Mouse (Mus musculus) hindbrain, embryonic 10.5 days (tissue): ENCODE measurements around the gene Arid2. TPM values are rescaled to one million over a fixed set of nuclear protein-coding genes. Genes with fewer than 3 reads are reported as not detected.
"Not testable (repeated sequence)": the region's sequence is repeated elsewhere in the genome, so short reads cannot be mapped to it uniquely, and the experiment has no call there.

Experiments used
- DNase-seq: peaks from one replicate; pipeline ENCODE4 v3.0.0-alpha.2; 2017; ENCODE audit warnings: low spot score
- H3K27ac ChIP-seq: fragments of 300-500 bp; sonication (generic); 2 replicates; pipeline ENCODE4 v1.5.1; 2016; ENCODE audit warnings: mild to moderate bottlenecking, moderate library complexity
- H3K27me3 ChIP-seq: fragments of 300-500 bp; sonication (generic); 2 replicates; pipeline ENCODE4 v1.6.1; 2016; ENCODE audit warnings: mild to moderate bottlenecking; ENCODE audit not compliant: poor library complexity, insufficient read depth, severe bottlenecking
- H3K36me3 ChIP-seq: fragments of 300-500 bp; sonication (generic); 2 replicates; pipeline ENCODE4 v1.6.1; 2016; ENCODE audit warnings: mild to moderate bottlenecking, moderate library complexity
- H3K4me1 ChIP-seq: fragments of 300-500 bp; sonication (generic); replicated peaks from 2 replicates; pipeline ENCODE4 v1.6.1; 2016; ENCODE audit warnings: mild to moderate bottlenecking
- H3K4me3 ChIP-seq: fragments of 300-500 bp; sonication (generic); 2 replicates; pipeline ENCODE4 v1.5.1; 2016; ENCODE audit warnings: mild to moderate bottlenecking, moderate library complexity
- H3K9me3 ChIP-seq: fragments of 300-500 bp; sonication (generic); 2 replicates; pipeline ENCODE4 v1.6.1; 2016; ENCODE audit warnings: mild to moderate bottlenecking, moderate library complexity
- WGBS: fragments of 180-500 bp; shearing (Covaris S2); methylation state at CpG from one replicate; pipeline ENCODE4 v1.1.7; 2016; 5-methylcytosine and 5-hydroxymethylcytosine counted together
- polyA plus RNA-seq: library from polyadenylated mRNA; unstranded; fragments of >200 nt; fragmentation: Nextera tagmentation; extraction: Ambion mirVana; gene quantifications from 2 replicates; pipeline ENCODE4 v1.2.1, GENCODE M21; 2016

Arid2 gene
- polyA plus RNA-seq, 1 experiment from 2014 or later: 25.6 TPM

DNA sequence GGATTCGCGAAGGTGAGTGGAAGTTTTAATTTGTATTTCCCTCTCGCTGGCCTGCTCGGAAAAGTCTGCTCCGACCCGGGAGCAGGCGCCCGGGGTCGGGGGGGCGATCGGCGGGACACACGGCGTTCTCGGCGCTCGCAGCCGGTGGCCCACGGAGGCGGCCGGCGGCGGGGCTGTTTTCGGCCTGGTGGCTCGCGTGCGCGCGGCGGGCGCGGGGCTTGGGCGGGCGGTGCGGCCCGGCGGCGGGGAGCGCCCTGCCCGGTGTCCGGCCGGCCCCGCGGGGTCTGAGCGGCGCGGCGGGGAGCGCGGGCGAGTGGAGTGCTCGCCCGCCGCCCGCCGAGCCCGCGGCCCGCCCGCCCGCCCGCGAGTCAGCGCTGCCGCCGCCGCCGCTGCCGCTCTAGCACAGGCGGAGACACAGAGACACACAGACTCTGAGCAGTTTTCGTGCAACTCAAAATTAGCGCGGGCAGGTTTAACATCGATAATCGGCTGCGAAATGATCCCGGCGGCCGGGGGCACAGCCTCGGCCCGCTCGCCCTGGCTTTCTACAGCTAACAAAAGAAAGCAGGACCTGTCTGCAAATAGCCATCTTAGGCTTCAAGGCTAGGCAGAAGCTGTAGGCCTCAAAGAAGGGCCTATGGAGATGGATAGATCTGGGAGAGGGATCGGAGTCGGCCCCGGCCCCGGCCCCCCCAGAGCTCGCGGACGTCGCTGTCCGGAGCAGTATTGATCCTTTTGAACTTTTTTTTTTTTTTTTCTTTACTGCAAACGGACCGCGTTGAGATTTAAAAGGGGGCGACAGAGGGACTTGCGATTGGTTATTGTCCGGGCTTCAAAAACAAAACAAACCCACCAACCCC, 888 bp downstream of the Arid2 start:
- peak overlapping the region; percentile 100 for H3K27ac ChIP-seq
- H3K27me3 ChIP-seq: no peaks in the 10 kb centered on the region
- DNase-seq: peak; percentile 78
- peaks cover 22% of the 10 kb centered on the region for H3K36me3 ChIP-seq
- no peaks in the 10 kb centered on the region for H3K9me3 ChIP-seq
- peak overlapping the region; percentile 84 for H3K4me3 ChIP-seq
- under 1% methylated on average over 96 of the region's 97 CpGs for WGBS
- H3K4me1 ChIP-seq: peaks cover 35% of the 10 kb centered on the region

DNA sequence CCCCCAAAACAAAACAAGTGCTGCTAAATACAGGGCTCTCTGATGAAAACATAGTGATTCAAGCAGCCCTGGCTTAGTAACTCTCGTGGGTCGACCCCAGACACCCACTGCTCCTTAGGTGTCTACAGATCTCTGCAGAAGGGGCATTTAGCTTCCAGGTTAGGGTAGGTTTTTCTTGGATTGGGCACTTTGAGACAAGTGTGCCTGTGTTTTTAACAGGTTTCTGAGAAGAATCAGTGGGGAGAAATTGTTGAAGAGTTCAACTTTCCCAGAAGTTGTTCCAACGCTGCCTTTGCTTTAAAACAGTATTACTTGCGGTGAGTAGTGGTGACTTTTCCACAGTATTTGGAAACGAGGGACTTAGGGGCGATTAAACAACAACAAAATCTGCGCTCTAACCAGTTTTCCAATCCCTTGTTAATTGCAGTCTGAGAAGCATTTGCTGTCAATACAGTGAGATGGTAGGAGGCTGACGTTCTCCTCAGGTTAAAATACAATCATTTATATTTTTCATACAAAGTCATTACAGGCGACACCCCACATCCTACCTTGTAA, 1.6 kb downstream of the Arid2 start:
- Histone ChIP-seq H3K4me1 (peaks cover 28% of the 10 kb centered on the region), H3K4me3 (peak overlapping the region; percentile 84), H3K9me3 (no peaks in the 10 kb centered on the region), H3K27me3 (no peaks in the 10 kb centered on the region), H3K36me3 (peaks cover 23% of the 10 kb centered on the region), H3K27ac (peak overlapping the region; percentile 100)
- WGBS: 12% methylated on average over 9 of the region's 9 CpGs
- no peak for DNase-seq

DNA sequence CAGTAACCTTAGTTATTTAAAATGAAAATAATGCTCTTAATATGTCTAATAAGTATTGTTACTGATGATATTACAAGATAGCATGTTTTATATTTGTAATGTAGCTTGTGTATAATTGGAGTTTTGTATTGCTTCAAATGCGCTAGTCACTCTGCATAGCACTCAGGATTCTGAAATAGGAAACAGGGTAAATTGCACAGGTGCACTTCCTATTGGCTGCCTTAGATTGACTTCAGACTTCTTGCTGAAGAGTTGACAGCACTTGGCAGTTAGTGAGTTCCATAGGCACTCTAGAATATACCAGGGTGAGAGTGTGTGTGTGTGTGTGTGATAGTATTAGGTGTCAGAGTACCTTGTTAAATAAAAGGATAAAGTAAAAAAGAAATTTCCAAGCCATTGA, 2.7 kb downstream of the Arid2 start:
- Histone ChIP-seq H3K4me3 (peak overlapping the region; percentile 84; the same call in 1 of the 2 replicates), H3K4me1 (peaks cover 26% of the 10 kb centered on the region)

DNA sequence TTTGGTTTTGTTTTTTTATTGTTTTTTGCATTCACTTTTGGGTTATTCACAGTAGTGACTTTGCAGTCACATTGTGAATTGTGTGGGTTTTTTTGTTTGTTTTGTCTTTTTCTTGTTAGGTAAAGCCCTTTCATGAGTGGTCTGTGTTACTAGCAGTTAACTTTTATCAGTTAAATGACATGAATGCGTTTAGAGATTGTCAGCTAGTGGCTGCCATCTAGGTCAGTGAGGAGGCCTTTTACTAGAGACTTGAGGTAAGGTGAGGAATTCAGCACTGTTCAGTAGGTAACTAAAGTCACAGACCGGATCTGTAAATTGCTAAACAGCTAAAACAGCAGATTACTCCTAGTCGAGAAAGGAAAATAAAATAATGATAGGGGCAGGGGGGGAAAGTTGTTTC, 6.1 kb downstream of the Arid2 start:
- no peak for DNase-seq
- WGBS: 83% methylated on average over 3 of the region's 3 CpGs
- Histone ChIP-seq H3K4me3 (no peak overlapping the region), H3K4me1 (peaks cover 26% of the 10 kb centered on the region), H3K27me3 (no peaks in the 10 kb centered on the region), H3K9me3 (no peaks in the 10 kb centered on the region), H3K36me3 (peaks cover 46% of the 10 kb centered on the region), H3K27ac (no peak overlapping the region)

More for the DNA sequence above, 2.7 kb downstream of the Arid2 start:
- no peak for DNase-seq
- Histone ChIP-seq H3K27me3 (no peaks in the 10 kb centered on the region), H3K36me3 (peaks cover 32% of the 10 kb centered on the region), H3K9me3 (no peaks in the 10 kb centered on the region), H3K27ac (no peak overlapping the region)
- WGBS: 82% methylated on average over 1 of the region's 1 CpGs

DNA sequence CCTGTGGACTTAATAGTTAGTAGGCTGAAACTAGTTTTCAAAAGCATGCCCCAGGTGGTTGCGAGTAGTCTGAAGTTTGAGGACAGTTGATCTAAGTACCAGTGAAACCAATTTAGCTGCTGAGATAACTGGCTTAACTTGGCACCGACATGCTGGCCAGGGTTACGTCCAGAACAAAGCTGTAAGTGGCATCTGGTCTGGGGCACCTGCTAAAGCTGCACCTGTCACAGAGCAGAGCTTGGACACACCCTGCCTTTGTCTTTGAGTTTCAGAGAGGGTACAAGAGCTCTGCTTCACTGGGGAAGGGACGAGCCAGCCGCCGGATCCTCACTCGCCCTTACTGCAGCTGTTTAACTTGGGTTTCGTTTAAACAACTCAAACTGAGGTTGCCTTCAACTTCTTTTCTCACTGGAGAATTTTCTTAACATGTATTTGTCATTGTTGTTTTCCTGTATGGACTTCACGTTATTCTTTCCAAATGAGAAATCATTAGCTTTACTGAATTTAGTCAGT, 9.8 kb downstream of the Arid2 start:
- no peak for DNase-seq
- H3K4me1 ChIP-seq: 0 out of 2 replicates have a peak, but pooled peaks cover 4% of the 10 kb centered on the region
- H3K4me3 ChIP-seq: no peak overlapping the region
- 90% methylated on average over 9 of the region's 9 CpGs for WGBS
- no peak overlapping the region for H3K27ac ChIP-seq
- H3K36me3 ChIP-seq: peaks cover 53% of the 10 kb centered on the region
- H3K9me3 ChIP-seq: no peaks in the 10 kb centered on the region
- H3K27me3 ChIP-seq: no peaks in the 10 kb centered on the region

DNA sequence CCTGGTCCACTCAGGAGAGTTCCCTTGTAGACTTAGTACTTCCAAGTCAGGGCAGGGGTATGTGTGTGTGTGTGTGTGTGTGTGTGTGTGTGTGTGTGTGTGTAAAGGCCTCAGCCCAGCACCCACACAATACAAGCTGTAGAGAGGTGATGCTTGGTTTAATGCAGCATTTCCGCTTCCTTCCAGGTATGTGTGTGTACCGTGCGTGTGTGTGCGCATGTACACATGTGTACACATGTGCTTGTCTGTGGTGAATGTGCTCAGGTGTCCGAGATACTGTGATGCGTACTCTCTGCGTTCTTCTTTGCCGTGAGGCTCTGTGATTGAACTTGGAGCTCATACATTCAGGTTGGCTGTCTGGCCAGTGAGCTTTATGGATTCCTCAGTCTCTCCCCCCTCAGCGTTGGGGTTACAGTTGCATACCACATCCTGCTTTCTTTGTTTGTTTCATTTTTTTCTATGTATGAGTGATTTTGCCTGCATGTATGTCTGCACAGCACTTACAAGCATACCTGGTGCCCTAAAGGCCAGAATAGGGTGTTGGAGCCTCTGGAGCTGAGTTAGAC, 10.4 kb downstream of the Arid2 start:
- Histone ChIP-seq H3K4me1 (no peaks in the 10 kb centered on the region), H3K4me3 (no peak overlapping the region), H3K27ac (no peak overlapping the region), H3K9me3 (no peaks in the 10 kb centered on the region), H3K36me3 (peaks cover 53% of the 10 kb centered on the region), H3K27me3 (no peaks in the 10 kb centered on the region)
- no peak for DNase-seq
- 95% methylated on average over 9 of the region's 9 CpGs for whole genome bisulfite sequencing

DNA sequence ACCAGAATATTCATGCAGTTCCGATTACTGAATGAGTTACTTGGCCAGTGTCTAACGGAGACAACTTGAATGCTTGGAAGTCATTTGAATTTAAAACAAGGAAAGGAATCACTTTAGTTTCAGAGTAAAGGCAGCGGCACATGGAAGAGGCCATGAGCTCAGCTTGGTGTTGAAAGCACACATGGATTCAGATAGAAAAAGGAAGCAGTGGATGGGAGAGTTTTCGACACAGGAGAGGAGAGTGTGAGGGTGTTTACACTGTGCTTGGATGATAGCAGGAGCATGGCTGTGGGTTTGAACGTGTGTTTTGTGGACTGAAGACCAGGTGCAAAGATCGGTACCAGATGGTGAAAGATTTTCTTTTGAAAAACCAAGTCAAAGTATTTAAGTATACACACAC, 22.0 kb downstream of the Arid2 start:
- Histone ChIP-seq H3K9me3 (no peaks in the 10 kb centered on the region), H3K27me3 (no peaks in the 10 kb centered on the region), H3K4me1 (0 out of 2 replicates have a peak, but pooled peaks cover 4% of the 10 kb centered on the region), H3K4me3 (no peak overlapping the region), H3K27ac (no peak overlapping the region), H3K36me3 (peaks cover 54% of the 10 kb centered on the region)
- DNase-seq: no peak
- WGBS: 87% methylated on average over 6 of the region's 6 CpGs

DNA sequence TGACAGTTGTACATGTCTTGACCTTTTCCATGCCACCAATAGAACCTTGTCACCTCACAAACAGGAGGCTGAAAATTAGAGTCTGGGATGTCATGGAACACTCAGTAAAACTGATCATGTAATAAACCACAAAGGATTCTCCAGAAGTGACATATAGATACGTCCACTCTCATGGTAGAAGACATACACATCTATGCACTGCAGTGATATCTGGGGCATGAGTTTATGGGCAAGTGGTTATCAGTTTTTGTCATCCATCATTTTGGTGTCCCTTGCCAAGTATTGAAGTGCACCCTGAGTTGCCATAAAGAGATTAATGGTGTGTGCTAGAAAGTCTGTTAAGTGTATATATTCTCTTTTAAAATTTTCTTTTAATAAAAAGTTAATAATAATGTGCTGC, 25.6 kb downstream of the Arid2 start:
- Histone ChIP-seq H3K4me1 (0 out of 2 replicates have a peak, but pooled peaks cover 4% of the 10 kb centered on the region), H3K27me3 (no peaks in the 10 kb centered on the region), H3K4me3 (no peak overlapping the region), H3K36me3 (peaks cover 49% of the 10 kb centered on the region), H3K9me3 (no peaks in the 10 kb centered on the region), H3K27ac (no peak overlapping the region)
- 96% methylated on average over 1 of the region's 1 CpGs for WGBS
- DNase-seq: no peak

DNA sequence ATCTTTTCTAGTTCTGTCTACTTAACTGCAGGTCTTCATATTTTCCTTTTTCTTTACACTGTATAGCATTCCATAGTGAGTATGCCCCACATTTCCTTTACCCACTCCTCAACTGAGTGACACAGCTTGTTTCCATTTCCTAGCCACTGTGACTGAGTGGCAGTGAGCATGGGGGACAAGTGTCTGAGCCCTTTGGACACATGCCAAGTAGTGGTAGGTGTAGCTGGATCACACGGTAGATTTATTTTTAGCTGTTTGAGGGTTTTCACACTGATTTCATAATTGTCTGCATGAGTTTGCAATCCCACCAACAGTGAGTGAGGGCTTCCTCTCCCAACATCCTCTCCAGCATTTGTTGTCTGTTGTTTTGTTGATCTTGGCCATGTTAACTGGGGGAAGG, 28.3 kb downstream of the Arid2 start:
- Histone ChIP-seq H3K27me3 (no peaks in the 10 kb centered on the region), H3K27ac (no peak overlapping the region), H3K4me1 (no peaks in the 10 kb centered on the region), H3K36me3 (peaks cover 51% of the 10 kb centered on the region), H3K9me3 (no peaks in the 10 kb centered on the region), H3K4me3 (no peak overlapping the region)
- DNase-seq: no peak
- WGBS: 78% methylated on average over 1 of the region's 1 CpGs

DNA sequence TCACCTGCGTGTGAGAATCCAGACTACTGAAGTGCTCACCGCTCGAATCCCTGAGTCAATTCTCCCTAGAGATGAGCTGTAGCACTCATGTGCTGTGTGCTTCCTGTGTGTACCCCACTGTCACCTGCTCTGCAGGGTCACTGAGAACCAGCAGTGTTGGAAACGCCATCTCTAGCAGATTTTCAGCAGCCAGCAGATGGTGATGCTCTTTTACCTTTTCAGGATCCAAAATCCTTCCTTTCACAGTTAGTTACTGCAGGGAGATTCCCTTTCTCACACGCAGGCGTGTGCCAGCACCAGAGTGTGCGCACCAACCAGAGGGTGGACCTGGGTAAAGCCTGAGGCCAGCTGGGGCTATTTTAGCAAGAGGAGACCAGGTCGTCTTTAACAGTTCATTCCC, 32.0 kb downstream of the Arid2 start:
- no peaks in the 10 kb centered on the region for H3K4me1 ChIP-seq
- no peak overlapping the region for H3K4me3 ChIP-seq
- 92% methylated on average over 8 of the region's 8 CpGs for WGBS
- H3K27me3 ChIP-seq: no peaks in the 10 kb centered on the region
- no peaks in the 10 kb centered on the region for H3K9me3 ChIP-seq
- no peak overlapping the region for H3K27ac ChIP-seq
- peaks cover 27% of the 10 kb centered on the region for H3K36me3 ChIP-seq
- DNase-seq: no peak

DNA sequence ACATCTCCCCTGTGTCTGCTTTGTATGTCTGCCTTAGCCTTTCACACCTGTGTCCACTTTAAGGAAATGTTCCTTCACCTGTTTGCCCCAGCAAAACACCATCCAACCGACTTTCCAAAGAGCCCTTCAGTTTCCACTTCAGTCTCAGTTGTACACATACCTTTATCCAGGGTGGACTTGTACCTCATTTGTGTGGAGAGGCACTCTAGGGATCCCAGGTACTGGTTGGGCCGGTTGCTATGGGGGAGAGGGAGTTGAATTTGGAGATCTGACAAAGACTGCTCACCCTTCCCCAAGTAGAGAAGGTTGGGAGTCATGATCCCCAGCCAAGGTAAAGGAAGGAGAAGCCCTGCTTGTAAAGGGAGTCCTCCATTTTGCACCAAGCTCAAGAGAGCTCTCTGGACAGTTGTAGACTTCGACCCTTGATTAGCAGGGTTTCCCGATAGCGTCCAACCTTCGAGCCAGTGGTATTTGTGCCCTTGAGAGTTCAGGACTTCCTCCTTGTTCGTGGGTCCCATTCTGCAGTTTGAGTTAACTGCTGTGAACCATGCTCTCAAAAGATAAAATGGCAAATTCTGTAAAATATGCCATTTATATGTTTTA, 38.5 kb downstream of the Arid2 start:
- Histone ChIP-seq H3K4me3 (no peak overlapping the region), H3K36me3 (peaks cover 30% of the 10 kb centered on the region), H3K9me3 (no peaks in the 10 kb centered on the region), H3K27me3 (no peaks in the 10 kb centered on the region), H3K27ac (no peak overlapping the region), H3K4me1 (peaks cover 10% of the 10 kb centered on the region; the same call in 1 of the 2 replicates)
- DNase-seq: no peak
- 87% methylated on average over 7 of the region's 7 CpGs for WGBS

DNA sequence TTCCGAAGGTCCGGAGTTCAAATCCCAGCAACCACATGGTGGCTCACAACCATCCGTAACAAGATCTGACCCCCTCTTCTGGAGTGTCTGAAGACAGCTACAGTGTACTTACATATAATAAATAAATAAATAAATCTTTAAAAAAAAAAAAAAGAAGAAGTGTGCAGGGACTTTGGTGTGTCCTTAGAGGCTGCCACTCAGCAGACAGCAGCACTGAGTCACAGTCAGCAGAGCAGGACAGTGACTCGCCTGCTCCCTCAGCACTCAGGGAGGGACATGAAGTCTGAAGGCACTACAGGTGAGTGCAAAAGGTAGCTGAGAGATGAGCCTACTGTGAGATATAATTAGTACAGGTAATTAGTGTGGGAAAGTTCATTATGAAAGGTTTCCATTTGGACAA, 41.4 kb downstream of the Arid2 start:
- H3K36me3 ChIP-seq: peaks cover 30% of the 10 kb centered on the region
- H3K9me3 ChIP-seq, H3K27me3 ChIP-seq, H3K4me3 ChIP-seq, DNase-seq, H3K27ac ChIP-seq: not testable (repeated sequence)
- WGBS: 91% methylated on average over 4 of the region's 4 CpGs
- H3K4me1 ChIP-seq: peaks cover 23% of the 10 kb centered on the region
